Mouse (Mus musculus) testis, adult 2 months (tissue): ENCODE measurements around the gene Hist1h2be.

ENCODE experiments used
- CTCF ChIP-seq: fragments of 200-500 bp; IDR thresholded peaks from 2 replicates; pipeline ENCODE4 v1.5.1; 2012; ENCODE audit warnings: low read depth, mild to moderate bottlenecking, inconsistent platforms, low read length, moderate library complexity; ENCODE audit not compliant: control insufficient read depth, insufficient read depth, insufficient replicate concordance
- POLR2A ChIP-seq: fragments of 200-500 bp; IDR thresholded peaks from 2 replicates; pipeline ENCODE4 v1.6.1; 2012; ENCODE audit warnings: low read depth, mild to moderate bottlenecking, inconsistent platforms, low read length, moderate library complexity; ENCODE audit not compliant: control insufficient read depth

- TF ChIP-seq CTCF (no peak), POLR2A (no peak)
These were observed 17.7 kb downstream of the Hist1h2be start for GRCm38 (mm10) chr13:23603182-23603699.
